Mouse (Mus musculus) kidney, postnatal 14 days (tissue): ENCODE measurements around the gene Fbln7.

Source experiments
- DNase-seq: peaks from one replicate; pipeline ENCODE4 v3.0.0; 2022; ENCODE audit warnings: mixed read lengths

Fbln7 gene

DNA sequence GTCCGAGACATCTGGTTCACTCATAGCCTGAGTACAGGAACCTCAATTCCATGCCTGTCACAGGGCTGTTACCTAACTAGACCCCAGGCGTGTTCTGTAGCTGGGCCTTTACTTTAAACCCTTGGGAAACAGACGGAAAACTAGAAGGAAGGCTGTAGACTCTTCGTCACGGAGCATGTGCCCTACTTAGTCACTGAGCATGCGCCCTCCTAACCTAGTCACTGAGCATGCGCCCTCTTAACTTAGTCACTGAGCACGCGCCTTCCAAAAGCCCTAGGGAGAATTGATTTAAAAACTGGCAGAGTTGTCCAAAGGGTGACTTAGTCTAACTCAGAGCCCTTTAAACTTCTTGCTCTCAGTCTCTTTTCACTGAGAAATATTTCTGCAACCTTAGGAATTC is at the start of gene Fbln7:
TSS of gene Fbln7 (plus strand) at position 346 of the 400 bp plus-strand sequence.
- DNase-seq, result no peak

DNA sequence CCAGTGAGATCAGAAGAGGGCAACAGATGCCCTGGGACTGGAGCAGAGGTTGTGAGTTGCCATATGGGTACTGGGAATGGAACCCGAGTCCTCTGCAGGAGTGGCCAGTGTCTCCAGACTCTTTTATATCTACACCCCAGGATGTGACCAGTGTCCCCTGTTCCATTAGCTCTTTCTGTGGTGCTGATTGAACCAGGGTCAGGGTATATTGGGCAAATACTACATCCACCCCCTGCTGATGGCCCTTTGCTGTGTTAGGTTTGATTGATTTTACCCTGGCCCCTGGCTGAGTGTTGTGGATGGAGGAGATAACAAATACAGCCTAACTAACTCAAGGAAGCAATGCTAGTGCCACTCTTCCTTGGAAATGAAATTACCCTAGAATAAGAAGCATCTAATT is 46.5 kb upstream of the Fbln7 start:
- no peak for DNase-seq

DNA sequence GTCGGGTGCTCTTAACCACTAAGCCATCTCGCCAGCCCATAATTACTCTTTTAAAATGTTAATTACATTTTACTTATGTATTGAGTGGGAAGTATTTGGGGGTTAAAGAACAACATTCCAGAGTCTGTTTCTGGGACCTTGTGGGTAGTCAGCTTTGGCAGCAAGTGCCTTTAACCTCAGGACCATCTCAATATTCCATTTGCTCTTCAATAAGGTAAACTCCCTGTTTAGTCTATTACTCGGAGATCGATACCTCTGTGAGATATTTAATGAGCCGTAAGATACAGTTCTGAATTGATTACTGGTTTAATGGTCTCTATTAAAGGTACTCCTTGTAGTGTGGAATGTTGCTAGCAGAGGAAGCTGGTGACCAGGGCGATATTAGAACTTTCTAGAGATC is 45.9 kb upstream of the Fbln7 start:
- DNase-seq, result no peak

- peak; percentile 84 for DNase-seq
Measured at GRCm38 (mm10) chr2:128817387-128817785, 45.4 kb upstream of the Fbln7 start.

DNA sequence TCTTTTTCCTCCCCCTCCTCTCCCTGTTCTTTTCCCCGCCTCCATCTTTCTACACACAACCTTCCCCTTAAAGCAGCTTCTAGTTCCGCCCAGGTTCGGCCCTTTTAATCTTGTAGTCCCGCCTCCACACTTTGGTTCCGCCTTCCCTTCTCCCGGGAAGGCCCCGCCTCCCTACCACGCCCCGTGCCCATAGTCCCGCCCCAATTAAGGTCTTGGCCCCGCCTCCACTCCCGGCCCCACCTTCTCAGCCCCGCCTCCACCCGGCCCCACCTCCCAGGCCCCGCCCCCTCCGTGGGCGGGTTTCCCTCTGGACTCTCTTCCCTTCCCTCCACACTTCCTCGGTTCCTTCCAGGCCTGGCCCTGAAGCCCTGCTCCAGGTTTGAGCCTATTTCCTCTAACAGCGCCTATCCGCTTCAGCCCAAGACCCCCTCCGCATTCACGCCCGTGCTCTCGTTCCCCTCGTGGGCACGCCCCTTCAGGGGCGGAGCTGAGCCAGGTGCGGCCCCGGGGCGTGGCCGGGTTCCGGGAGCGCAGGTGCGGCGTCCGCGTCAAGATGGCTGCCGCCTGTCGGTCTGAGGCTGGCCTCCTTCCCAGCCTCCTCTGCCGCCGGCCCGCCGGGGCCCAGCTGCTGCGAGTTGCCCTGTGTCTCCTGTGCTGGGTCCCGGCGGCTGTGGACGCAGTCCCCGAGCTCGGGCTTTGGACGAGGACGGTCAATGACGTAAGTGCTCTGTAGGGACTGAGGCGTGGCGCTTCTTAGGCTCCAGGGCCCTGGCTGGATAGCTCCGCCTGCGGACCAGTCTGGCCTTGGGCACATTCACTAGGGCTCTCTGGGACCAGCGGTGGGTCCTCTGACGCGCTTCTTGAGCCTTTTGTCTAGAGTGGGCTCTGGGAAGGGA is 44.7 kb upstream of the Fbln7 start, which contains the start of gene Tmem87b:
TSS of gene Tmem87b (plus strand) at position 333 of the 896 bp plus-strand sequence.
- DNase-seq, result peak; percentile 97

DNA sequence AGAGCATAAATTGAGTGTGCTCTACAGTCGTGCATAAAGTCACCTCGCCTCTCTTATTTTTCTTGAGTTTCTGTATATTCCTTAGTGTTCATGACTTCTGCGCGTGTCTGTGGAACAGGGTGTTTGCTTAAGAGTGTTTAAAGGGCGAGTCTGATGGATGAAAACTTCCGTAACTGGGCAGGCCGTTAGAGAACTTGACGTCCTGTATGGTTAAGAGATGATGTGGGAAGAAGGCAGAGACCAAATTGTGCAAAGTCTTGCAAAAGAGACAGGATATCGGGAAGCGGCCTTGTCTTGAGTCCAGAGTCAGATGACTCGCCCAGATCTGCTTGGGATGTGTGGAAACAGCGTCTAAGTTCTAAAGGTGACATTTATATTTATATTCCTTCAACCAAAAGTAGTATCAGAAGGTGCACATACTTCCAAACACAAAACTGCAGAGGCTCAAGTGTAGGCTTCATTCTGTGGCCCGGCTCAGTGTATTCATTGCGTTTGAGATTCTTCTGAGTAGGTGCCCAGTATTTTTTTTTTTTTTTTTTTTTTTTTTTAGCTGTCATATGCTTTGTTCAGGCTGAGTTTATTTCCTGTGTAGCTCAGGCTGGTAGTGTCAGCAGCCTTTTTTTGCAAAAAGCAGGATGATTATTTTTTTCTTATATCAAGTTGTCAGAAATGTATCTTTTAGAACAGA is 43.7 kb upstream of the Fbln7 start:
- peak; percentile 33 for DNase-seq

DNA sequence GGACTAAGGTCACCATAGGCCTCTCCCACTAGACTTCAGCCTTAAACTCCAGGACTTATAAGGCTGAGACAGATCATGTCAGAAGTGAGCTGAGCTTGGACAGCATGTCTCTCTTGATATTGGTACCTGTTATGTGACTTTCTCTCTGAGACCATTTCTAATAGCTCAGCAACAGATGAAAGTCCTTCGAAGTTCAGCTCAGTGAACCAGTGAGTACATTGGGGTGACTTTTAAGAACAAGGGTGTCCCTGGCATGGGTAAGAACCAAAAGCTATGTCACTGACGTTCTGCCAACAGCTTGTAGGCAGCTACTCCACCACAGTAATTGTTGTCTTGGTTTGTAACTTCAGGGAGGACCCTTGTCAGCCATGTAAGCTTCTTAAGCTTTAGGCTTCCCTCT is 42.1 kb upstream of the Fbln7 start:
- DNase-seq, result no peak

DNA sequence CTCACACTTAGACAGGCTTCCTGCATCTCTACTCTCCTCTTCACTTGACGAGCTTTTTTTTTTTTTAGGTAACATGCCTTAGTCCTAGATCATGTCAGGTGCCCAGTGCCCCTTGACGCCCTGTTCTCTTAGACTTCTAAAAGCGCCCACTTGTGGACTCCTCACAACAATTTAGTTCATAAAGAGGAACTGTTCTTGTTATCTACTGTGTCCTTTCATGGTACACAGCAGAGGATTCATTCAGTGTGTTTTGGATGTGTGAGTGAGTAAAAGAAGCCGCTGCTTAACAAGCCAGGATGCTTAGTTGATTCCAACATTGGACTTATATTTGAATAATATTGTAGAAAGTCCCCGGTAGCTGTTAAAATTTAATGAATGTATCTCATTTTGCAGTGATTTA is 38.9 kb upstream of the Fbln7 start:
- DNase-seq, result no peak

DNA sequence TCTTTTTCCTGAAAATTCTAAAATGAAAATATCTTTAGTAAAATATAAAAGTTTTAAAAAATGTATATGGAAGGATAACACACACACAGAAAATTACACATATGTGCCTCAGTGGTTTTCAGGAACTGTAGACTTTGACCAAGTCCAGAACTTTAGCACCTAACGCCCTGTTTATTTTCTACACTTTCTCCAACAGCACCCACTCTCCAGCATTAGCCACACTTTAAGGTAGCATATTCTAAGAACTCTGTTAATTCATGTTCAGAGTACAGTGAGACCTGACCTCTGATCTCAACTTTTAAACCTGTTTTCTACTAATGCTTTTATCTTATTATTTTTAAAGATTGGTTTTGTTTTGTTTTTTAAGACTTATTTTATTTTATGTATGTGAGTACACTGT is 35.0 kb upstream of the Fbln7 start:
- no peak for DNase-seq

GRCm38 (mm10) chr2:128832611-128833010 is 30.2 kb upstream of the Fbln7 start:
- DNase-seq, result no peak

DNA sequence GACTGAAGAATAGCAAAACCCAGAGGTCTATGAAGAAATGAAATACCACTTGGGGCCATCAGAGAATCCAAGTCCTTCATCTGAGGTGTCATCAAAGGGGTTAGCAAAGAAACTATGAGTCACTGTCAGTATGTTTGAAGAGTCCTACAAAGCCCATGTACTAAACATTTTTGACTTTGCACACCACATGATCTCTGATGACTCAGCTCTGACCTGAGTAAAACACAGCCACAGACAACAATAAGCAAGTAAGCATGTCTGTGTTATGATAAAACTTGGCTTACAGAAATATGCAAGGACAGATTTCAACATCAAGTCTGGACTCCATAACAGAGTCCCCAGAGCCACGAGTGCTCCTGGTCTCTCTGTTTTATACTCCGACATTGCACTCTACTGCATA is 29.7 kb upstream of the Fbln7 start:
- DNase-seq, result no peak

DNA sequence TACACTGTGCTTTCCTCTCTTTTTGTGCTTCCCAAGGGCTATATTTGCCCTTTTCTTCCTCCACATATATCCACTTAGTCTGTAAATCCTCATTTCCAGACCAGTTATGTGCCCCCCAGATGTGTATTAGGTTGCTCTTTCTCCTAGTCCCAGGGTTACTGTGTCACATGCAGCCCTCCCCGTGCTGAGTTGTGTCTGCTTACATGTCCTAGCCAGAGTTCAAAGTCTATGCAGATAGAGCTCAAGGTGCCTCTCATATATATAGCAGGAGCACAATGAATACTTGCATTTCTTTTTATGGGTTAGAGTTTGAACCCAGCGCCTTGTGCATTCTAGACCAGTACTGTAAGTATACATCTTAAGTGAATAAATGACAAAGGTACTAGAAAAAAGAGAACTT is 29.3 kb upstream of the Fbln7 start:
- DNase-seq, result no peak

GRCm38 (mm10) chr2:128837531-128837930 is 25.2 kb upstream of the Fbln7 start:
- no peak for DNase-seq

GRCm38 (mm10) chr2:128838611-128839010 is 24.2 kb upstream of the Fbln7 start:
- DNase-seq, result no peak

GRCm38 (mm10) chr2:128839501-128839900 is 23.3 kb upstream of the Fbln7 start:
- DNase-seq, result no peak

DNA sequence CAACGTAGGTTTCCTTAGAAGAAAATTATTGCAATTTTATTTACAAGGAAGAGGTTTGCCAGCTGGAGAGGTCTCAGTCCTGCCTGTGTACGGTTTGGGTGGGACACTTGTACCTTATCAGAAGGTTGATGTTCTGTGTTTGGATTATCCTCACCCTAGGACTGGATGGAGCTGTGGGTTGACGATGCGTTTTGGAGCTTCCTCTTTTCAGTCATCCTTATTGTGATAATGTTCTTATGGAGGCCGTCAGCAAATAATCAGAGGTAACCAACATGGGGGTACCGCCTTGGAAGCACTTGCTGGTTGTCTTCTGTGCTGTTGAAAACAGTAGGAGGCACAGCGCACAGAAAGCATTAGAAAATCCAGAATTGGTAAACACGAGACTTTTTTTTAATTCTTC is 20.3 kb upstream of the Fbln7 start:
- DNase-seq, result no peak

GRCm38 (mm10) chr2:128850036-128850435 is 12.7 kb upstream of the Fbln7 start:
- DNase-seq, result no peak

GRCm38 (mm10) chr2:128856673-128857072 is 6.1 kb upstream of the Fbln7 start:
- no peak for DNase-seq

- no peak for DNase-seq
Measured at GRCm38 (mm10) chr2:128858962-128859361, 3.8 kb upstream of the Fbln7 start.

- DNase-seq, result no peak
Measured at GRCm38 (mm10) chr2:128859861-128860260, 2.9 kb upstream of the Fbln7 start.

DNA sequence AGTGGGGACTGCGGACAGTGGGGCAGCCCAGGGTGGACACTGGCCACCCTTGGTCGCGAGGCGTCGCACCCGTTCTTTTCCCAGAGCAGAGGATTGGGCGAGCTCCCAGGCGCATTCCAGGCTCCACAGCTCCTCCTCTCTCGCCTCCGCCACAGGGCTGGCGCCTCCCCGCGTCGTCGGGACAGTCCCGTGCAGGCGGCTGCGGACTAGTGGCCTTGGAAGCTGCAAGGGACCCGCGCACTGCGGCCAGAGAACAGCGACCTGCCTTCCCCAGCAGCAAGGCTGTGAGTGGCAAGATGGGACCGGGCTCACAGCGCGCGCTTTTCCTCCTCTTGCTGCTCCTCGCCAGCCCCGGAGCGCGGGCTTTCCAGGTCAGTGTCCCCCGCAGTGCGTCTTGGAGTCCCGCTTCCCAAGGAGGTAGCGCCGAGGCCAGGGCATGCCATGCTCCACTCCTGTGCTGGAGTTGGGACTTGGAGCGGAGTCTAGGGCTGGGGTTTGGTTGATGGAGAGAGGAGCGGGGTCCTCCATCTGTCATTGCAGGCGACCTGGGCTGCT is 1.1 kb downstream of the Fbln7 start:
- DNase-seq, result peak; percentile 81

DNA sequence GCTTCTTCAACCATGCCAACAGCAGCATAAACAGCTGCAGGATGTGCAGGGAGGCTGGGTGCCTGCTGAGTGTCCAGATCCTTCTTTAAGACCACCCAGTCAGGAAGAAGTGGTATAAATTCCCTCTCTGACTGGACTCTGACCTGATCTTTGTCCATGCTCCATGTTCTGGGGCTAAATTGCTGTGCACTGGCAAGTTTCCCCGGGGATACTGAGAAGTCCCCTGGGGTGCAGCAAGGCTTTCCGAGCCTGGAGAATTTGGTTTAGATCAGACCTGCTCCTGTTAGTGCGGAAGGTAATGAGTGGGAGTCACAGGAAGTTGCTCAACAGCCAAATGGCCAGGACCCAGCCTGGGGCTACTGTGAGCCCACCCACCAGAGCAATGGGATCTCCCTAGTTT is 2.3 kb downstream of the Fbln7 start:
- peak; percentile 21 for DNase-seq

- DNase-seq, result no peak
Measured at GRCm38 (mm10) chr2:128871656-128872055, 8.9 kb downstream of the Fbln7 start.

DNA sequence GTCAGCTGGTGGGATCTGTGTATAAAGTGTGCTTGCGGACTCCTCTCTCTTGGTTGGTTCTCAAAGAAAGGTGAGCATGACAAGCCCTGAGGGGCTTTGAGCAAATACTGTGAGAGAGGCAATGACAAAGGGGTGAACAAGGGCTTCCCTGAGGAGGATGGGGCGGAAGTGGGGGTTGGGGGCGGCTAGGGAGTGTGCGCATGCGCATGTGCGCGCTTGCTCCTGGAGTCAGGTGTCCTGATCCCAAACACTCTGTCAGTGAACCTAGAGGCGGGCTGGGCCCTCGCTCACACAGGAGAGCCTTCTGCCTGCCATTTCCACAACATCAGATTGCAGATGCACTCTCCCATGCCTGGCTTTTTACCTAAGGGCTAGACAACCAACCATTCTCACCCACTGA is 9.5 kb downstream of the Fbln7 start:
- DNase-seq, result no peak
